Mouse (Mus musculus) gastrocnemius, postnatal 25 days (tissue): ENCODE measurements around the gene Abcf2. TPM values are rescaled to one million over a fixed set of nuclear protein-coding genes. Genes with fewer than 3 reads are reported as not detected.

ENCODE experiments used
- DNase-seq: peaks from one replicate; pipeline ENCODE4 v3.0.0; 2022
- long read RNA-seq, 2 experiments: library from polyadenylated mRNA; stranded (forward); transcript quantifications; one replicate each; pipeline ENCODE4 v2.0.0; 2021
- total RNA-seq, 2 experiments: library from RNA; stranded (reverse); gene quantifications; 1 replicate in 1 of 2; 2 replicates in 1 of 2; pipeline ENCODE4 v1.2.3; 2021

Gene Abcf2
- 10 to 100 TPM; 88.0 to 97.0 TPM for total RNA-seq
- long read RNA-seq, experiment 1, transcript Abcf2-201 (14 exons, 2,569 nt) = major isoform, 143 of 173 reads
- long read RNA-seq, experiment 1, partial matches to known transcripts = 14 of 173 reads
- long read RNA-seq, experiment 1, other reads (novel, unspliced or antisense) = 16 of 173 reads
- long read RNA-seq, experiment 2, transcript Abcf2-201 (14 exons, 2,569 nt) = major isoform, 179 of 230 reads
- long read RNA-seq, experiment 2, partial matches to known transcripts = 25 of 230 reads
- long read RNA-seq, experiment 2, other reads (novel, unspliced or antisense) = 26 of 230 reads

DNA sequence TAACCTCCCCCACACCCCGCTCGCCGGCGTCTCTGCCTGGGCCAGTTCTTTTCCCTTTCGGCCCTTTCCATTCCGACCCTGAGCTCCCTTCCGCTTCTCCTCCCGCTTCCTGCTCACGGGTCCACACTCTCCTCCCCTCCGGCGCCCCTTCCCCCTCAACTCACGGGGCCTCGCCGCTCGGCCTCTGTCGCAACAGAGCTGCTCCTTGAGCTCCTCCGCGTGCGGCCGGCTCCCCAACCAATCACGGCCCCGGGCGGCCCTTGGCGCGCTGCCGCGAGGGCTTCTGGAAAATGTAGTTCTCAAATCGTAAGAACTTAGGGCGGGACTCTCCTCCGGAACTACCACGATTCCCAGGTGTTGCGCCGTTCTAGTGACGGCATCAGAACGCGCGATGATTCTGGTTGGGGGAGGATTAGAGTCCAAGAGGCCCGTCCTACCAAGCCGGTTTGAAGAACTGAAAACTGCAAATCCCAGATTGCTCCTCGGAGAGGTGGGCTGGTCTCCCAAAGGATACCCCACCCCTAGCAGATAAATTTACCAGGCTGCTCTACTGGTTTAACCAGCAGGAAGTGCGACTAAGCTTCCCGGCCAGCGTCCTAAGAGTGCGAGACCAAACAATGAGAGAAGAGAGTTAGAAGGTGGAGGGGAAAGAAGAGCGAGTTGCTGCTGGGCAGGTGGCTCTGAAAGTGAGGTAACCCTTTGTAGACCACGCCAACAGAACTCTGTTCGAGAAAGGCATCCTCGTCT, at the start of gene Abcf2:
Abcf2 (minus strand) TSS at position 285 of the 747 bp plus-strand sequence.
- DNase-seq = peak; percentile 100

DNA sequence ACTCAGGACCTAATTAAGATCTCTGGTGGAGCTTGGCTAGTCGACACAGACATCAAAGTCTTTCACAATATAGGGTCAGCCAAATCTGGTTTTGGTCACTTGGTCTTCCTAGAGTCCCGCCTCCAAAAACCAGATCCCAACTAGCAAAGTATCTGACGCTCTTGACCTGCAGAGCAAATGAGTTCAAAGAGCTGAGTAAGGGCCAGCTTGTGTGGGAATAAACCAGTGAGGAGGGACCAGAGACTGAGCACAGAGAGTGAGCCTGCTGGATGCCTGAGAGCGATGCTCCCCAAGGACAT, 47.5 kb upstream of the Abcf2 start:
- DNase-seq = no peak

DNA sequence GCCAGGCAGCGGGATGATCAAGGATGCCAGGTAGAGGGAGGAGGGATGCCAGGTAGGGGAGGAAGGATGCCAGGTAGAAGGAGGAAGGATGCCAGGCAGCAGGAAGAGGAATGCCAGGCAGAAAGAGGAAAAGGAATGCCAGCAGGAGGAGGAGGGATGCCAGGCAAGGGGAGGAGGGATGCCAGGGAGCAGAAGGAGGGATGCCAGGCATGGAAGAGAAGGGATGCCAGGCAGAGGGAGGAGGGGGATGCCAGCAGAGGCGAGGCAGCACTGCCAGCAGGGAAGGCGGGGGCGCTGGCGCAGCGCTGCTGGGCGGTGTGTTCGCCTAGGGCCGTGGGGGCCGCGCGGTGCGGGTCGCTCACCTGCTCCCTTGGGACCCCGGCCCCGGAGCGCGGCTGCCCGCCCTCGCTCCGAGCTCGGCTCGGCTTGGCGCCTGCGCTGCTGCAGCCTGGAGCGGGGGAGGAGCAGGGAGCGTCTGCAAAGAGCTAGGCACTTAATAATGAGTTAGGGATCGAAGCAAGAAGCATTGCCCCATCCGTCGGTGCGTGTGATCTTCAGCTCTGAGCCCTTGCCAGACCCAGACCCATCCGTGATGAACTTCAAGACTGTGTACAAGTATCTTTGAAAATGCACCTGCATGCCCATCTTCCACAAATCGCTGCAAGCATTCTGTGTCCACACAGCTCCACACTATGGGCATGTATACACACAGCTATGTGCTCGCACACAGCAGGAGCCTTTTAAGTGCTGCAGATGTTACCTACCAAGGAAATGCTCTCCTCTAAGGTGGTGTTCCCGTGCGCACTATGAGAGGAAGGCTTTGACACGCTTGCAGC, 46.9 kb upstream of the Abcf2 start, which contains the start of gene Smarcd3:
Smarcd3 (minus strand) TSS at position 426 of the 836 bp plus-strand sequence.
- DNase-seq = peak; percentile 43

DNA sequence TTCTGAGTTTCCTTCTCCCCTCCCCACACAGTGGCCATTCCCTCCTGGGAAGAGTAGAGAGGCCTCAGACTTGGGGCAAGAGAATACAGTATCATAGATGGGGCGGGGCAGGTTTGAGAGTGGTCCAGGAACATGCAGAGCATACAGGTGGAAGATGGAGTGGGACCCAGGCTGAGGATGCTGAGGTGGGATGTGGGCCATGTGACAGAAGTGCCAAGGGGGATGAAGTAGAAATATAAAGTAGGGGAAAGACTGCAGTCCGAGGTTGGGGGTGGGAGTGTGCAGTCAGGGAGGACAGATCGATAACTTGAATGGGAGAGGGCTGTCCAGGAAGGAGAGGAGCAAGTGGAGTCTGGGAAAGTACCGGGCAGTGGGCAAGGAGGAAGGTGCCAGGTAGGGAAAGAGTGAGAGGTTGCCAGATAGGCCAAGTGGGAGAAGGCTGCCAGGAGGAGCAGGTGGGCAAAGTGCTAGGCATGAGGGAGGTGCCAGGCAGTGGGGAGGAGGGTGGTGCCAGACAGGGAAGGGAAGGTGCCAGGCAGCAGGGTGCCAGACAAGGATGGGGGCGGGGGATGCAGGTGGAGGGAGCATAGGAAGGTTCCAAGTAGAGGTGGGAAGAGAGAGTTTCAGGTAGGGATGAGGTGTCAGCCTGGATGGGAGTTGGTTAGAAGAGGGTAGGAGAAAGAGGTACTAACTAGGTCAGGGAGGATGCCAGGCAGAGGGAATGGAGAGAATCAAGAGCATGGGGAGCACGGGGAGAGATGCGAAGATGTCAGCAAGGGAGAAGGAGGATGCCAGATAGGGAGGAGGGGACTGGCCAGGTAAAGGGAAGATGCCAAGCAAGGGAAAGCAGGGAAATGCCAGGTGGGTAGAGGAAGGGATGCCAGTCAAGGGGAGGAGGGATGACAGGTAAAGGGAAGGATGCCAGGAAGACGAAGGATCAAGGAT, 46.0 kb upstream of the Abcf2 start:
- DNase-seq = no peak

DNA sequence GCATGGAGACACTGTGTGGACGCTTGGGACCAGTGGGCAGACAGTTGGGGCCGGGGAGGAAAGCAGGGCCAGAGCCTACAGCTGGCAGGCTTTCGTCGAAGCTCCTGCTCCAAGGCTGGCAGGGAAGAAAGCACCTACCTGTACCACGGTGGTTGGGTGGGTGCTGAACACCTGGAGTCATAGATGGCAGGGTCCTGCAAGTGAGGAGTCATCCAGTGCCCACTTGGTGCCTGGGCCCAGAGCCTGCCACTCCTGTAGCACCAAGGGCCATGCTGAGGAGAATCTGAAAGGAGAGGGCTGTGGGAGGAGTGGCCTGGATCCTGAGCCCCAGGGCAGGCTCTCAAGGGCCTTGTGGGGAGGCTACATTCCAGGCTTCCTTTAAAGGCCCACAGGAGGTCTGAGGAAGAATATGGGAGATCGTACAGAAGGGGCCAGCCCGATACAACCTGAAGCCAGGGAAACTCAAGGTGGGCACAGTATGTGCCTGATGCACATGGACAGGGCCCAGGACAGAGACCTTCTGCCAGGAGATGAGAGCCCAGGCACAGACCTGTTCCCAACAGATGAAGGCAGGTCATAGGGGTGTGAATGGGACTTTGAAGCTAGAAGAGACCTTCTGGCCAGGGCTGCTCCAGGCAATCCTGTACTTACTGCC, 45.2 kb upstream of the Abcf2 start:
- no peak for DNase-seq

DNA sequence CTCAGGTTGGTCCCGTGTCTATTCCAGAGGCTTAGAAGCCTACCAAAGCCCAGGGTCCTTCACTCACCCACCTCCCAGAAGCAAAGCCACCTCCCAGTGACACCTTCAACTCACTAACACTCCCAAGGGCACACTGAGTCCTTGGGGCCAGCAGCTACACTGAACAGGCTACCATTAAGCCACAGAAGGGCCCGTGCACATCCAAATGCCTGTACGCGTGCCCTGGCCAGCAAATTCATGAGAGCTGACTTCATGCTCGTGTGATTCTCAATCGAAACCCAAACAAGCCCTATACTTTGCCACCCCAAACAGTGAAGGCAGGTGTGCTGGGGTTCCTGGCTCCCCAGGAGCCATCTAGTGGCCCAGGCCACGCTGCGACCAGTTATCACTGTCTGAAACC, 43.4 kb upstream of the Abcf2 start:
- no peak for DNase-seq

DNA sequence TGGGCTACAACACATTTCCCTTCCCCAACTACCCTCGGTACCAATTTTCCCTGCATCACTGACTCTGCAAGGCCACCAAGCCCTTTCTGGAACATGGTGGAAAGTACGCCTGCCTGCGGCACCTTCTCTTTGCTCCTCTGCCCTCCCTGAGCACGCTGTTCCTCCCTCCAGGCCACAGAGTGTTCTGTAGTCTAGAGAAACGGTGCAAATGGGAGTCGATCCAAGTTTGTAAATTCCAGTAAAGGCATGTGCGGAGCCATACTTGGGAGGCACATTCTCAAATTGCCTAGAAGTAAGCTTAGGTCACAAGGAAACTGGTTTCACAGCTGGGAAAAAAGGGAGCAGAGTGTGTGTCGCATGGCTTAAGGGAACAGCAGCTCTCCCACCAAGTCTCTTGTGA, 42.8 kb upstream of the Abcf2 start:
- no peak for DNase-seq

DNA sequence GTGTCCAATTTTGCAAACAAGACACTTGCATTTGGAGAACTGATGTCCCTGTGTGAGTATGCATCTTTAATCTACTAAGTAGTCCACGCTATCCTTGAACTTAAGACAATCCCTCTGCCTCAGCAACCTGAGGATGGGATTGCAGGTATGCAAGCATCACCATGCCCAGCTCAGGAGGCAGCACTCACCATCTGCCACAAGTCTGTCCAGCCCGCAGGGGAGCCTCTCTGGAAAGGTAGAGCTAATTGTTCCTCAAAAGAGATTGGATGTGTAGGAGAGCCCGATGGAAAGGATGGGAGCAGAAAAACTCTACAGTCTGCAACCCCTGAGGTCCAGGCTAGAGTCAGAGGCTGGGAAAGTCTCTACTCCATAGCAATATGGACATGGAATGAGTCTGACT, 41.7 kb upstream of the Abcf2 start:
- no peak for DNase-seq

DNA sequence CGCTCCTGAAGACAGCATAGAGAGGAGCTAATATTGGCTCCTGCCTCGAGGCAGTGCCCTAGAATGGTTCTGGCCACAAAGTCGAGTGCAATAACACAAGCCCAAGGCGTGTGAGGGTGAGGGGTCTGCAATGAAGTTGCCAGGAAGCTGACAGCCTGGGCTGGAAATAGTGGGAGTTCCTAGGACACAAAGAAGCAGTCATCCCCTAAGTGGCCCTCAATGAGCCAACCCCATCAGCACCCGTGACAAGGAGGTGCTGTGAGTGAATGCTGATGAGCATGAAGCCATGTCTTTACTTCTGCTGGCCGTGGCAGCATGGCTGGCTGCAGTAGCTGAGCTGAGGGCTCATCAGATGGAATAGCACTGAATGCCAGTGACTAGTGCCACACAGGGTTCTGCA, 37.8 kb upstream of the Abcf2 start:
- DNase-seq = no peak

DNA sequence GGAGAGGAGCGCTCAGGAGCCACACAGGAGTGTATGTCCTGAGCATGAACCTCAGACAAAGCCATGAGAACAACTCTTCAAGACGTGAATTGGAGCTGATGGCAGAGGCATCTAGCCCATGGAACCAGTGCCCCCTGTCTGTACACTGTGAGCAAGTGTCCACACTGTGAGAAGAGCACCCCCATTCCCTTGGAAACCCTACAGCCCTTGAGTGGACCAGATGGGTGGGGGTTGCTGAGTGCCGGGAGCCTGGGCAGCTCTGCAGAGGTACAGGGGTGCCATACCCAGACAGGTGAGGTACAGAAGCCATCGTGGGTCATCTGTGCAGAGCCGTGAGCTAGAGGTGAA, 35.0 kb upstream of the Abcf2 start:
- DNase-seq = peak; percentile 4

DNA sequence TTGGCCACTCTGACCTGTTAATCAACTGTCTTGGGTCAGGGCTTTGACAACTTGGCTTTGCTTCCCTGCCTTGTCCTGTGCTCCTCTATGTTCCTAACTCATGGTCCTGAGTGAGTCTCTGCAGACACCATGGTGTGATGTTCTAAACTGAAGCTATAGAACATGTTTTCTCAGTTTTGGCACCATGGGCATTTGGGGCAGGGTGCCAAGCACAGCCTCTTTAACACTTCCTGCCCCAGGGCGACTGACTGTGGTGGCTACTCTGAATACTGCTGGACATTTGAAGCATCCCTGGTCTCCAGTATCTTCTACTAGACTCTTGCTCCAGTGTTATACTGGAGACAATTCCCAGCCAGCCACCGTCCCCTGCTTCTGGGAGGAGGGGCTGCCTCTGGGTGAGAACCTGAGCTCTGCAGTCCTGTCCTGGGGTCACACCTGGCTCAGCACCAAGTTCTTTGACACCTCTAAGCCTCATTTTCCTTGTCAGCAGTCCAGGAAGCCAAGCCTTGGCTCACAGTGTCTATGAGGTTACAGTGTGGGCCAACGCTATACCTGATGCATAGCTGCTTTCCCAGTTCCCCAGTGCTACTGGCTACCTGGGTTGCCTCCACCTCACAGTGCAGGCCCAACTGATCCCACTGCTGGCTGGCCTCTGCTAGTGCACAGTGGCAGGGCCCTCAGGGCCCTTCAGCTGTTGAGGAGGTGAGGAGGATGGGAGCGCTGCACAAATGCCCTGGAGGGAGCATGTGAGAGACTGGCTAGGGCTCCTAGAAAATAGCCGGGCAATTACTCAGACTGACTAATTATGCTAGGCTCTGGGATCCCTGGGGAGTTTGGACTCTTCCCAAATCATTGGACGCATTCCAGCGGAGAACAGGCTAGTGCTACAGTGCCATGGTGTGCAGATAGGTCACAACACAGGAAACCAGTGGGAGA, 34.4 kb upstream of the Abcf2 start:
- DNase-seq = peak; percentile 4

DNA sequence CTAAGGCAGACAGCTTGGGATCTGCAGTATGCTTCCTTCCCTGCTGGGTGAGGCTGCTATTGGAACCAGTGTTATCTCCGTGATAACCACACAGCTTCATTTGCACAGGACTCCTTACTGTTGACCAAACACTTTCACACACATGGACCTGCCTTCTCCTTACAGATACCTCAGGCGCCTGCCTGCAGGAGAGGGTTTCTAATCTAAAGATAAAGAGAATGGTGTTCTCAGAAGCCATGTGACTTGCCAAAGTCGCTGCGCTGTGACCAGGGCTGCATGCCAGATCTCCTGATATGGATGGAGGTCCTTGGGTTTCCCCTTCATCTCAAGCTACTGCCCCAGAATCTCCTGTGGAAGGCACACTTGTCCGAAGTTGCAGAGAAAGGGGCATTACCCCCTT, 32.1 kb upstream of the Abcf2 start:
- no peak for DNase-seq

DNA sequence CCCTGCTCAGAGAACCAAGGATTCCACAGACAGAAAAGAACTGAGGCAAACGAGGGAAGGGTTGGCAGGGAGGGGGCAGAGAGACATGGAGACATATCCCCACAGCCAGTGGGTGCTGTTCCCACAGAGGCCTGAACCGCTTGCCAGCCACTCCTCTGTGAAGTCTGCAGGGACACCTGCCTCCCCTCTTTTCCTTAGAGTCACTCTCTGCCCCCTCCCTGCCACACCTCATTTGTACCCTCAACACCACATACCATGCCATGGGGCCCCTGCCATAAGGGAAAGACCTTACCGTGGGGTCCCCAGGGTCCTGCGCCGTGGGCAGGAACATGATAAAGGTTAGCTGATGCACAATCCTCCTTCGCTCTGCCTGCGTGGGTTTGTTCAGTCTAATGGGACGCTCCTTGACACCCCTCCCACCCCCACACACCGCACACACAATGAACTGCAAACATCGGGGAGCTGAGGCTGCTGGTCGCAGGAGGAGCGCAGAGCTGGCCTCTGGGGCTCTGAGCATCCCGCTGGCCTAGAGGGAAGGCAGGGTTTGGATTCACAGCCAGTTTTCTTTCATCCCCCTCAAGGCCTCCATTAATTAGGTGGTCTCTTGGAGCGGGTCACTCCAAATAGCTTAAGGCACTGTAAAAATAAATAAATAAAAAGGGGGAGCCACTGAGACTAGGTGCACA, 28.9 kb upstream of the Abcf2 start:
- DNase-seq = peak; percentile 4

DNA sequence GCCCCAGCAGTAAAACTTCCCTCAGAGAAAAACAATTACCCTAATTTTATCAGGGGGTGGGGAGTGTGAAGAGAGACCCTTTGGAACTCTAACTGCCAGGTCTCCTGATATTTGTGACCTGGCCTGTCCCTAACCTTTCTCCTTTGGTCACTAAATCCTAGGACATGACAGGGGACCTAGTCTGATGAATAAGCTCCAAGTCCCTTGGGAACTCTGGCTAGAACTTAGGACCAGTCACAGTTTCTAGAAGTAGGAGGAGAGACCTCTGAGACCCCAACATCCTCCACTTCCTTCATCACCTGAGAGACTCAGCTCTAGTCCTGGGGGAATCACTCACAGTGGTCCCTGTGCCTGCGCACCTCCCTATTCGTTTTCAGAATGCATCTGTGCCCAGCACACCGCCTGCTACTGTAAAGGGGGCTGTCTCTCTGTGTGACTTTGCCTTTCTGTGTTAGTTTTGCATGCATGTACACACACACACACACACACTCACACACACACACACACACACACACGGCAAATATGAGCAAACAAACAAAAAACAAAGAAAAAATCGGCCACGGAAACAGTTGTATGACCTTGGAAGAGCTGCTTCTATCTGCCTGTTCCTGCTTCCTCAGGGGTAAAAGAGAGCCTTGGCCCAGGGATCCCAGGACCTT, 28.2 kb upstream of the Abcf2 start:
- peak; percentile 4 for DNase-seq

DNA sequence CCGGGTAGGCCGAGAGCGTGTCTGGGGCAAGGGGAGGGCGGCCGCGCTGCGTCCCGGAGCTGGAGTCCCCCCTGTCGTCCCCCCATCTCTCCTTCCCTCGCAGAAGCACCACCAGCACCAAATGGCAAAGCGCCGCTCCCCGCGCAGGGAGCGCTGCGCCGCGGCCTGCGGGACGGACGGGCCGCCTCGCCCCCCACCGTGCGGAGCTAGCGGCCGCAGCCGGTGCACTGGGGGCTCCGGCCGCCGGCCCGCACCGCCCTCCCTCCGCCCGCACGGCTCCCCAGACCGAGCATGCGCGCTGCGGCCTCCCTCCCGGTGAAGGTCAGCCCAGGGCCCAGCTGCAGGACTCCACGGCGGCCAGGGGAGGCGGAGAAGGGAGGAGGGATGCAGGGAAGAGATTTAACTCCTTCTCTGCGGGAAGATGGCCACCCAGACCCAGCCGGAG, 27.4 kb upstream of the Abcf2 start:
- DNase-seq = peak; percentile 92

DNA sequence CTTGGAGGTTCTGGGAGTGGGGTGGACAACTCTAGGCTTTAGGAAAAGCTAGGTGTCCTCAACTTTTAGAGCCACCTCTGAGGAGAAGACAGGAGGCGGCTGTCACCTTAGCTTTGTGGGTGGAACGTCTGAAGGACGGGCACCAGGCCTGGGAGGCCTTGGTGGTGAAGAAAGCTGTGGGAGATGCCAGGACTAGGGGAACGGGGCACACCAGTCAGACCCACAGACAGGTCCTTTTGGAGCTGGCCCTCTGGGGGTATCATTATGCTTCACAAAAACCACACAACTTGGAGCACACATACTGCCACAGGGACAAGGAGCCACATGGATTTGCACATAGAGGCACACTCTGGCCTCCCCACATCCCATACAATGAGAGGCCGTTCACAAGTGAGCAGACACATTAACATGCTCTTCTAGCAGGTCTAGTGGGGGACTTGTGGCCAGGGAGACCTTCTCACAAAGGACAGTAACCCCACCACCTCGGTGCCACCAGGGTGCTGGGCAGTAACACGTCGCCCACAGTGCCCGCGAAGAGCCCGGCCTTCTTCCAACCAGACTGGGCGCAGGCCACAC, 26.9 kb upstream of the Abcf2 start:
- DNase-seq = no peak

DNA sequence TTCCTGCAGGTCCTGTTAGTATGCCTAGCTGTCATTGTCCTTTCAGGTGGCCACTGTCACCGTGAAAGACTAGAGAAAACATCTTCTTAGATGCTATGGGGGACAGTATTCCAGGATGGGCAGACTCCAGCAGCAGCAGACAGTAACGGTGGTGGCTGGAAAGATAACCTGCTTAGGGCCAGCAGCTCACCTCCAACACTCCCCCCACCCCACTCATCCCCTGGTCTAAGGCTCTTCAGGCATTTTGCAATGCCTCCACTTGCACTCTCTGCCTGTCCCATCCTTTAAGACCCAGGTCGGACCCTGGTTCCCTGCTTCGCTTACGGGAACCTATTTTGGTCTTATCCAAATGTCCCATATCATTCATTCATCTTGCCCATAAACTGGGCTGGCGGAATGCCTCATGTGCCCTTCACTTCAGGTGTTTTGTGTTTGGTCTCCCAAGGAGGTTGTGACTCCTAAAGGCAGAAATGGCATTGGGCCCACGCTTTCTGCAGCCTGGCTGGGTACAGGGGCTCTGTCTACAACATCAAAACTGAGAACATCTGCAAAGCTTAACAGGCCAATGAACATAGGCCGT, 26.3 kb upstream of the Abcf2 start:
- no peak for DNase-seq

DNA sequence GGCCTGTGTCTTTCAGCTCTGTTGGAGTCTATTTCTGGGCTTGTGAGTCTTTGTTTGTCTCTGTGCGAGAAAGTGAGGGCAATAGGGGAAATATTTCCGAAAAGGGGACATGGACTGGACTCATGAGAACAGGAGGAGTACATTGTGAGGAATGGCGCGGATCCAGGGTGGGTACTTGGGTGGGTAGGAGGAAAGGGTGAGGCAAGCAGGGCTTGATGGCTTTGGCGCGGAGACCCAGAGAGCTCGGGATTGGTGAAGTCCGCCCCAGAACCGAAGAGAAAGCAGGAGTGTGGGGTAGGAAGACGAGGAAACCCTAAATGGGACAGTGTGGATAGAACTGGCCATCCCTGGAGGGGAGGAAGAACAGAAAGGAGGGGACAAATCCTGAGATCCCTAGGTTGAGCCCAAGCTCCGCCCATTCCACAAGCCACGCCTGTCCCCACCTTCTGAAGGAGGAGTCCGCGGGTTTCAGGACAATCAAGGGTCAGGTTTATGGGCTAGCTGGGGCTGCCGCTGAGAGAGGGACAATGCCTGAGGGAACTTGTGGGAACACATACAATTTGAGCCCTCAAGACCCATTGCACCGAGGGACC, 25.6 kb upstream of the Abcf2 start:
- peak; percentile 92 for DNase-seq
